Mouse (Mus musculus): ENCODE measurements at regions not wholly inside any gene's neighbourhood (a gene's known extent, or its start where the extent isn't known, plus 50 kb on each side); places are given as distances from the start of the nearest gene placed in this dataset.
A peak's percentile ranks its signal among the peaks of the same experiment; 100 is the strongest.
"Not testable (repeated sequence)": the region's sequence is repeated elsewhere in the genome, so short reads cannot be mapped to it uniquely, and the experiment has no call there.

DNA sequence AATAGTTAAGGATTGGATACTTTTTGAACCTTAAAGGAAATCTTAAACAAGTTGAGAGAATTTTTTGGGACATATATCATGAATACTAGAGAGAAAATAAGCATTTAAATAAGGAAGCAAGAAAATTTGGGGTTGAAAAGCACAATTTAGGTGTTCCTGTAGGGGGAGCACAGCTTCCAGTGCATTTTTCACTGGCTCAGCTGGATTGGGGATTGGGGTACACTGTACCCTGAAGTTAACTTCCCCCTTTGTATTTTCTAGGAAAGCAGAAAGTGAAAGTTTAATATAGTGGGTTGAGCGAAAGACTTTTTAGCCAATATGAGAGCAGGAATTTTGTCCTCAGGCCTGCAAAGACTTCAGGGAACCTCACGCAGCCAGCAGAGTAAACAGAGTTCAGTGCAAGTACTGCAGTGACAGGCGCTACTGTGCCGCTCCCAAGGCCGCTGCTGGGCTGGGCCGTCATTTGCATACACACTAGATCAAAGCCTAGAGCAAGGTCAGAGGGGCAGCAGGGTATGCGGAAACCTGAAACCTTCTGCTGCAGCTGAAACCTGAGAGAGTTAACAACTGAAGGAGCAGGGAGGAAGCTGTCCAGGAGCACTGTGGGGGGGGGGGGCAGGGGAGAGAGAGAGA is 1111.4 kb downstream of the H2al1n start:
- DNase-seq (ENCODE audit: low read depth, low spot score): peak; percentile 77

DNA sequence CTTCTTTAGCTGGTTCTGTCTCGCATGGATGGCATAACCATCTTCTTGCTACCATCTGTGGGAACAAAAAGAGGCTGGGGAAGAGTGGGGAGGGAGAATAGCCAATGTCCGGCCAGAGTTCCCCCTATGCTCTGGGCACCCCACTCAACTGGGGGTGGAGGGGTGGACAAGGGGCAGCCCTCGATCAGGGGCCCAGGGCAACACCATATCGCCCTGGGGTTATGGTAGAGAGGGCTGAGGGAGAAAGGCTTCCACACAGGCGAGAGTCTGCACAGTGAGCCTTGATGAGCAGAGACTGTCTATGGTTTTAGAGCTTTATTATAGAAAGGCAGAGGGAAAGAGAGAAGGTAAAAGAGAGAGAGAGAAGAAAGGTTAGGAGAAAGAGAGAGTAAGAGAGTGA is 1112.0 kb downstream of the H2al1n start:
- DNase-seq (ENCODE audit: low read depth, low spot score): no peak

DNA sequence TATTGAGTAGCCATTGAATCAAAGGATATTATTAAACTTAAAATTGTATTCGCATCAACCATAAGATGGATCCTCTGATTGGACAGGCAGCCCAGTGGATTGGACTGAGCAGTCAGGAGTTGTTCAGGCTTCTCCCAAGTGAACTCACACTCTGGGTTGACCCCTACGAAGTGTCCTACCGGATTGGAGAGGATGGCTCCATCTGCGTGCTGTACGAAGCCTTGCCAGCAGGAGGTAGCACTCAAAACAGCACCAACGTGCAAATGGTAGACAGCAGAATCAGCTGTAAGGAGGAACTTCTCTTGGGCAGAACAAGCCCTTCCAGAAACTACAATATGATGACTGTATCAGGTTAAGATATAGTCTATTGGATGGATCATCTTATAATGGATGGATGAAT is 1154.2 kb downstream of the H2al1n start:
- DNase-seq (ENCODE audit: low read depth, low spot score): not testable (repeated sequence)
